Mouse (Mus musculus): ENCODE data around the gene Smyd4. TPM values are rescaled to one million over a fixed set of nuclear protein-coding genes. Genes with fewer than 3 reads are reported as not detected.

Smyd4 gene
- polyA plus RNA-seq, 1 experiment: 9.5 TPM

DNA sequence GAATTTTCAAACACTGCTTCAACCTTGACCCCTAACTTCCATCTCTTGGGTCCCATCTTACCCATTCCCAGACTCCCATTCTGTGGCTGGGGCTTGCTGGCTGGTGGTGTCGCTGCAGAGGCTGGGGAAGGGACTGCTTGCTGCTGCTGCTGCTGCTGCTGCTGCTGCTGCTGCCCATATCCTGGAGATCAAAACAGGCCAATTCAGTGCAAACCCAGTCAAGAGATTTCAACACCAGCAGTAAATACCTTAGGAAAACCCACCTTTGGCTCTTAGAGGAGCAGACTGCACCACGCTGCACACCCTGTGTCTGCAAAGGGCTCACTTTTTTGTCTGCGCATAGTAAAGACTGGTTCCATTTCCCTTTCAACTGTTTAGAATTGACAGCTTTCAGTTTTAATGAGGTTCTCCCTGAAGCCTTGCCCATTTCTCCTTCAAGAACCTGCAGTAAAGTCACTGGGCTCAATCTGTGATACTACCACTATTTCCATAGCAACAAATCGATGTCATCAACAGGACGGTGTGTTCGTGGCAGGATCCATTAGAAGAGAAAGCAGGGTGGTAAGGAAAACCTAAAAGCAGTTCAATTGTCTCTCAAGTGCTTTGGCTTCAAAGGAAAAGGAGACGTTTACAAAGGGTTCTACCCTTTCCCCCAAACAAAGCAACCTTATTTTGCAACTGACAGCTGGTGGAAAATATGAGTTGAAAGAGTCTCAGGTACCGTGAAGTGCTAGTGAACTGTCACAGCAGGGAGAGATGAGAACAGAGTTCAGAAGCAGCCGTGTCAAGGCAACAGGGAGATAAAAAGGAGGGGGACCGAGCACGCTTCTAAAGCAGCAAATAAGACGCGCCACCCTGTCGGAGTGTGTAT, 29.6 kb upstream of the Smyd4 start:
- Histone ChIP-seq H3K27ac (ENCODE audit: insufficient read depth, low read length) (0 out of 2 replicates have a peak overlapping the region, but pooled peaks have one; percentile 37), H3K4me1 (ENCODE audit: control insufficient read depth, insufficient read depth, low read length) (peaks cover 2% of the 10 kb centered on the region; the same call in 1 of the 2 replicates), H3K4me3 (ENCODE audit: insufficient read depth, low read length) (no peak overlapping the region)
- no peak for TF ChIP-seq POLR2A (IDR thresholded peaks at IDR 0.05; ENCODE audit: extremely low read depth, insufficient read depth, low read length)
- no peak for TF ChIP-seq CTCF (IDR thresholded peaks at IDR 0.05; ENCODE audit: extremely low read depth, insufficient read depth, low read length)

DNA sequence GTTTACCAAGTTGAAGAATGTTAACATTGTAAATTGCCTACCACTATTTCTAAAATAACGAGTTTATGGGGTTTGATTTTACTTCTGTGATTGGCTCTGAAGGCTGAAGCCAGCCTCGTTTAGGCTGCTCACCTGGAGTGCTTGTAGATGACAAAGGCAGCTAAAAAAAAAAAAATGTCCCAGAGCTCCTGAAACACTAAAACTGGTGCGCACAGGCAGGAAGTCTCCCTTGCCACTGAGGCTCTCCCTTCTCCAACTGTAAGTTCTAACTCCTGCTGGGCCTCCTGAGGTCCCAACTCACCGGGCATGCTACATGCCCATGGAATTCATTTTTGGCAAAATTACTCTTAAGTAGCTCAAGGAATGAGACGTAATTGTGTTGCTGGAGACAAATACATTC, 29.0 kb upstream of the Smyd4 start:
- TF ChIP-seq CTCF (IDR thresholded peaks at IDR 0.05; ENCODE audit: extremely low read depth, insufficient read depth, low read length) (no peak), POLR2A (IDR thresholded peaks at IDR 0.05; ENCODE audit: extremely low read depth, insufficient read depth, low read length) (no peak)
- H3K4me3 ChIP-seq (ENCODE audit: insufficient read depth, low read length): no peak overlapping the region
- H3K4me1 ChIP-seq (ENCODE audit: control insufficient read depth, insufficient read depth, low read length): no peaks in the 10 kb centered on the region; the same call in 1 of the 2 replicates
- no peak overlapping the region for H3K27ac ChIP-seq (ENCODE audit: insufficient read depth, low read length)

DNA sequence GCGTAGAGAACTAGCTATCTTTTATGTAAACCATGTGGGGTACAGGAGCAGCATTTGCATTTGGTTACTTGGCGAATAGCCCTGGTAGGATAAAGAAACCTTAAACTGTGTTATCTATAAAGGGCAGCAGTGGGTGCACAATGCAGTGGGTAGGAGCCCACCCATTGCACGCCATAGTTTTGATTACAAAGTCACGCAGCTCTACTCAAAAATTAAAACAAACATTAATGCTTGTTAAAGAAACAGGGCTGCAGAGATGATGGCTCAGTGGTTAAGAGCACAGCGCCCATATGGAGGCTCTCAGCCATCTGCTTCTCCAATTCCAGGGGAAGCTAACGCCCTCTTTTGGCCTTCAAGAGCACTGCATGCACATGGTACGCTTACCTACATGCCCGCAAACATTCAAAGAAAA, 24.9 kb upstream of the Smyd4 start:
- Histone ChIP-seq H3K27ac (ENCODE audit: insufficient read depth, low read length) (no peak overlapping the region), H3K4me1 (ENCODE audit: control insufficient read depth, insufficient read depth, low read length) (no peaks in the 10 kb centered on the region; the same call in 1 of the 2 replicates), H3K4me3 (ENCODE audit: insufficient read depth, low read length) (no peak overlapping the region)
- 0 out of 2 replicates have a peak, but pooled peaks have one; percentile 5 for TF ChIP-seq CTCF (IDR thresholded peaks at IDR 0.05; ENCODE audit: extremely low read depth, insufficient read depth, low read length)
- TF ChIP-seq POLR2A (IDR thresholded peaks at IDR 0.05; ENCODE audit: extremely low read depth, insufficient read depth, low read length): no peak

DNA sequence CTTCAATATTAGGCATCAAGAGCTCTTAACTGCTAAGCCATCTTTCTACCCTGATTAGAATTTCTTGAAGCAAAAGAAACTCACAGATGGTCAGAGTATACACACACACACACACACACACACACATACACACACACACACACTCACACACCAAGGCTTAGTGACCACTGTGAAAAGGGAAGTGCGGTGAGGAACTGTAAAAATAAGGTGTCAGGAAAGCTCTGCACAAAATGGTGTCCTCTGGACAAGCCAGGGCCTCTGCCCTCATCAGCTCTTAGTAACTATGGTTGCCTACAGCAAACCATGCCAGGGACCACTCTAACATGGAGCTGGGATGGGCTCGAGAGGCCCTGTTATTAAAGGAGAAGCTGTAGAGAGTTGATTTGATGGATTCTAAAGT, 23.8 kb upstream of the Smyd4 start:
- no peak for TF ChIP-seq POLR2A (IDR thresholded peaks at IDR 0.05; ENCODE audit: extremely low read depth, insufficient read depth, low read length)
- no peak for TF ChIP-seq CTCF (IDR thresholded peaks at IDR 0.05; ENCODE audit: extremely low read depth, insufficient read depth, low read length)
- Histone ChIP-seq H3K4me1 (ENCODE audit: control insufficient read depth, insufficient read depth, low read length) (no peaks in the 10 kb centered on the region), H3K27ac (ENCODE audit: insufficient read depth, low read length) (no peak overlapping the region), H3K4me3 (ENCODE audit: insufficient read depth, low read length) (no peak overlapping the region)

DNA sequence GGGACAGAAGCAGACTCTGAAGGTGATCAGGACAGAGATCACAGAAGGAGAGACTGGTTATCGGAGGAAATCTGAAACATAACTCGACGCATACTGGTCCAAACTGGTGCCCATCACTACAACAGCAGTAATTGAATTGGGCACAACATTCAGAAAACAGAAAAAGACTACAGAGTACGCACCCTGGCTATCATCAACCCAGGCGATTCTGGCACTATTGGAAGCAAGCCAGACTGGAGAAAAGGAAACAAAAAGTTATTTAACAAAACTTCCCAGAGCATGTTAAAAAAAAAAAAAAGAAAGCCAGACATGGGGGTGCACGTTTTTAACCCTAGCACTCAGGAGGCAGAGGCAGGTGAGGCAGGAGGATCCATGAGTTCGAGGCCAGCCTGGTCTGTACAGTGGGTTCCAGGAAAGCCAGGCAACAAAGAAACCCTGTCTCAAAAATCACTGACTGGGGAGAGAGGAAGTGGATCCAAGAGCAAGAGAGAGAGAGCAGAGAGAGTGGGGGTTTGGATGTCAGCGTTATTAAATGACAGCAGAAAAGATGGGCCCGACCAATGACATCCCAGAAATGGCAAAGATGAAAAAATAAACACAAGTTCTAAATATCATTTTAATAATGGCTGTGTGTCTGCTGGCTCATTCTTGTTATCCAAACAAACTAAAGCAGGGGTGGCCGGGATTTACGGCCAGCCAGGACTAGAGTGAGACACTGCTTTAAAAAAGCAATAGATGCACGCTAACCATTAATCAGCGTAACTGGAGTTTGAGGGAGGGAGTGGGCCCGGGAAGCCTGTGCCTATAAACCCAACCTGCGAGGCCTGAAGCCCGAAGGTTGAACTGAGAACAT, 22.9 kb upstream of the Smyd4 start:
- Histone ChIP-seq H3K27ac (ENCODE audit: insufficient read depth, low read length) (no peak overlapping the region), H3K4me3 (ENCODE audit: insufficient read depth, low read length) (no peak overlapping the region), H3K4me1 (ENCODE audit: control insufficient read depth, insufficient read depth, low read length) (no peaks in the 10 kb centered on the region)
- no peak for TF ChIP-seq POLR2A (IDR thresholded peaks at IDR 0.05; ENCODE audit: extremely low read depth, insufficient read depth, low read length)
- TF ChIP-seq CTCF (IDR thresholded peaks at IDR 0.05; ENCODE audit: extremely low read depth, insufficient read depth, low read length): no peak

DNA sequence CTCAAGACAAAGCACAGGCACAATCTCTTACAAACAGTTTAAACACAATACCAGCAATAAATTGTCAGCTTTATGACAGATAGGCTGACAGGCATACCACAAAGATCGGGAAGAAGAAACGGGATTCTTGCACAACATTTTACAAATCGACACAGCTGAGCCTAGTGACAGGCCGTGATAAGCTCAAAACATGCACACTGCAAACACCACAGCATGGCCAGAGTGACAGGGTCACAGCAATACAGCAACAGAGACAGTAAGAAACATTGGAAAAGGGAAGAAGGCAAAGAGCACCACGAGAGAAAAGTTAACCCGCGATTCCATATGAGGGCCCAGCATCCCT, 22.3 kb upstream of the Smyd4 start:
- no peak overlapping the region for H3K27ac ChIP-seq (ENCODE audit: insufficient read depth, low read length)
- TF ChIP-seq CTCF (IDR thresholded peaks at IDR 0.05; ENCODE audit: extremely low read depth, insufficient read depth, low read length): no peak
- no peak for TF ChIP-seq POLR2A (IDR thresholded peaks at IDR 0.05; ENCODE audit: extremely low read depth, insufficient read depth, low read length)
- H3K4me3 ChIP-seq (ENCODE audit: insufficient read depth, low read length): no peak overlapping the region
- H3K4me1 ChIP-seq (ENCODE audit: control insufficient read depth, insufficient read depth, low read length): no peaks in the 10 kb centered on the region

DNA sequence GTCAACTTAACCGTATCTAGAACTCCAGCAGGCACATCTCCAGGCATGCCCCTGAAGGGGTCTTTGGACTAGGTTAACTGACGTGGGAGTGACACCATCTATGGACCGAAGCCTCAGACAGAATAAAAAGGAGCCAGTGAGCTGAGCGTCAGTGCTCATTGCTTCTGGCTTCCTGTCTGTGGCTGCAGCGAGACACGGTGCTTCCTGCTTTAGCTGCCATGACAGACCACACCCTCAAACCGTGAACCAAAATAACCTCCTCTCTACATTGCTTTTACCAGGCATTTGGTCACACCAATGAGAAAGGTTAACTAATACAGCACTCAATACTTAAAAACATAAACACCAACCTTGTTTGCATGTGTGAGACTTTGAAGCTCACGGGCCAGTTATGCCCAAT, 11.6 kb upstream of the Smyd4 start:
- peak overlapping the region; percentile 10; the same call in 1 of the 2 replicates for H3K27ac ChIP-seq (ENCODE audit: insufficient read depth, low read length)
- TF ChIP-seq POLR2A (IDR thresholded peaks at IDR 0.05; ENCODE audit: extremely low read depth, insufficient read depth, low read length) (no peak), CTCF (IDR thresholded peaks at IDR 0.05; ENCODE audit: extremely low read depth, insufficient read depth, low read length) (no peak)
- H3K4me1 ChIP-seq (ENCODE audit: control insufficient read depth, insufficient read depth, low read length): no peaks in the 10 kb centered on the region
- H3K4me3 ChIP-seq (ENCODE audit: insufficient read depth, low read length): no peak overlapping the region

DNA sequence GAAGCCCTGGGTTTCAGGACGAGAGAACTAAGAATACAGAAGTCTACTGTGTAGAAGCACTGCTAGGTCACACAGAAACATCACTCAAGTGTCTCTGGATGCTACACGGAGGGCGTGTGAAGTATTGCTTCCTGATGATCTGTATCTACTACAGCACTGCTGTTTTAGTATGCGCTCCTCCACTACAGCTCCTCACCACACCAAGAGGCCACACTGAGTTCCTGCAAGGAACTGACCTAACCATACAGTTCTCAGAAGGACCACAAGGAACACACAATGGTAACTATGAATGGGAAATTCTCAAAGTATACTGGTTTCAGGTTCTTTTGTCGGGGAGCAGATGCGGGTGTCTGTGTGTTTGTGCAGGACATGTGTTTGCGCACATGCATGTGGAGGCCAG, 11.0 kb upstream of the Smyd4 start:
- Histone ChIP-seq H3K27ac (ENCODE audit: insufficient read depth, low read length) (no peak overlapping the region), H3K4me3 (ENCODE audit: insufficient read depth, low read length) (no peak overlapping the region), H3K4me1 (ENCODE audit: control insufficient read depth, insufficient read depth, low read length) (no peaks in the 10 kb centered on the region)
- TF ChIP-seq CTCF (IDR thresholded peaks at IDR 0.05; ENCODE audit: extremely low read depth, insufficient read depth, low read length) (no peak), POLR2A (IDR thresholded peaks at IDR 0.05; ENCODE audit: extremely low read depth, insufficient read depth, low read length) (no peak)

DNA sequence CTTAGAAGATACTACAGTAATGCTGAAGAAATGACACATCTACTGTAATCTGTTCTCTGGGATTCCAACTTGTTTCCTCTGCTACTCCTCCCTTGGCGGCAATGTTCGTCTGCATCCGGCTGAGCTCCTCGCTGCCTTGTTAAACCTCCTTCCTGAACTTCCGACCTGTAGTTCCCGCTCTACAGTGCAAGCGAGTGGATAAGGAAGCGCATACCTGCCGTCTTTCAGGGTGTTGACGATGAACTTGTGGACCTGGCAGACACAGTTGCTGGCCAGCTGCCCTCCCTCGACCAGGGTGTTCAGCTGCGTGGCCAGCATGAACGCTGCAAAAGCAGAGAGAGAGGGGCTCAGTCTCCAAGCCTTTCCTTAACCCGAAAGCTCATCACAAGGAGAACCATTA, 8.2 kb upstream of the Smyd4 start:
- no peaks in the 10 kb centered on the region for H3K4me1 ChIP-seq (ENCODE audit: control insufficient read depth, insufficient read depth, low read length)
- TF ChIP-seq CTCF (IDR thresholded peaks at IDR 0.05; ENCODE audit: extremely low read depth, insufficient read depth, low read length) (no peak), POLR2A (IDR thresholded peaks at IDR 0.05; ENCODE audit: extremely low read depth, insufficient read depth, low read length) (no peak)
- H3K4me3 ChIP-seq (ENCODE audit: insufficient read depth, low read length): no peak overlapping the region
- H3K27ac ChIP-seq (ENCODE audit: insufficient read depth, low read length): no peak overlapping the region

All from cortical plate, adult 2 months (tissue).